Mouse (Mus musculus) lung, embryonic 14.5 days (tissue): ENCODE measurements at regions not wholly inside any gene's neighbourhood (a gene's known extent, or its start where the extent isn't known, plus 50 kb on each side); places are given as distances from the start of the nearest gene placed in this dataset.
A peak's percentile ranks its signal among the peaks of the same experiment; 100 is the strongest.

Source experiments
- ATAC-seq: fragments of 200-750 bp; cut with Nextera tagmentation; 2 replicates; pipeline ENCODE4 v1.8.0; 2017; ENCODE audit warnings: mild to moderate bottlenecking, moderate TSS enrichment, moderate library complexity; ENCODE audit not compliant: insufficient read depth
- DNase-seq: peaks from one replicate; pipeline ENCODE4 v3.0.0-alpha.2; 2015
- H3K27ac ChIP-seq: fragments of 300-500 bp; sonication (generic); 2 replicates; pipeline ENCODE4 v1.5.1; 2014; ENCODE audit warnings: low read depth, mild to moderate bottlenecking, moderate library complexity
- H3K27me3 ChIP-seq: fragments of 300-500 bp; sonication (generic); 2 replicates; pipeline ENCODE4 v1.6.1; 2014; ENCODE audit warnings: low read length, control low read depth; ENCODE audit not compliant: insufficient read depth
- H3K36me3 ChIP-seq: fragments of 300-500 bp; sonication (generic); 2 replicates; pipeline ENCODE4 v1.6.1; 2014; ENCODE audit warnings: control low read depth; ENCODE audit not compliant: insufficient read depth
- H3K4me1 ChIP-seq: fragments of 300-500 bp; sonication (generic); 2 replicates; pipeline ENCODE4 v1.6.1; 2014; ENCODE audit warnings: antibody characterized with exemption, control low read depth; ENCODE audit not compliant: insufficient read depth
- H3K4me2 ChIP-seq: fragments of 300-500 bp; sonication (generic); 2 replicates; pipeline ENCODE4 v1.6.1; 2014; ENCODE audit warnings: mild to moderate bottlenecking
- H3K4me3 ChIP-seq: fragments of 300-500 bp; sonication (generic); 2 replicates; pipeline ENCODE4 v1.5.1; 2014; ENCODE audit warnings: low read depth, low read length
- H3K9ac ChIP-seq: fragments of 300-500 bp; sonication (generic); 2 replicates; pipeline ENCODE4 v1.6.1; 2014
- H3K9me3 ChIP-seq: fragments of 300-500 bp; sonication (generic); 2 replicates; pipeline ENCODE4 v1.6.1; 2016; ENCODE audit warnings: low read depth, low read length, control low read depth
- CTCF ChIP-seq: IDR thresholded peaks from 2 replicates; pipeline ENCODE4 v1.5.1; 2016; ENCODE audit warnings: antibody characterized with exemption, low read depth
- WGBS: fragments of 180-500 bp; shearing (Covaris S2); extraction: QIAGEN DNeasy Blood & Tissue Kit; methylation state at CpG from one replicate; pipeline ENCODE4 v1.1.7; 2014; 5-methylcytosine and 5-hydroxymethylcytosine counted together

GRCm38 (mm10) chr11:21478191-21478590 is 93.8 kb upstream of the Wdpcp start:
- H3K9ac ChIP-seq: no peak overlapping the region
- no peaks in the 10 kb centered on the region for H3K36me3 ChIP-seq
- no peak for ATAC-seq
- no peak for DNase-seq
- H3K27me3 ChIP-seq: no peaks in the 10 kb centered on the region
- no peaks in the 10 kb centered on the region for H3K4me1 ChIP-seq
- no peak for TF ChIP-seq CTCF
- H3K4me2 ChIP-seq: no peak overlapping the region
- H3K4me3 ChIP-seq: no peak overlapping the region
- H3K27ac ChIP-seq: no peak overlapping the region
- H3K9me3 ChIP-seq: no peaks in the 10 kb centered on the region

- WGBS: 74% methylated on average over 4 of the region's 4 CpGs
- no peak overlapping the region for H3K4me3 ChIP-seq
- H3K4me2 ChIP-seq: no peak overlapping the region
- ATAC-seq (no peak), DNase-seq (no peak)
- no peaks in the 10 kb centered on the region for H3K36me3 ChIP-seq
- no peak overlapping the region for H3K27ac ChIP-seq
- no peak overlapping the region for H3K9ac ChIP-seq
- TF ChIP-seq CTCF: no peak
- no peaks in the 10 kb centered on the region for H3K4me1 ChIP-seq
- no peaks in the 10 kb centered on the region for H3K9me3 ChIP-seq
- H3K27me3 ChIP-seq: no peaks in the 10 kb centered on the region
Measured at GRCm38 (mm10) chr11:21470711-21471110, 99.7 kb upstream of the Ugp2 start.

- H3K27me3 ChIP-seq: no peaks in the 10 kb centered on the region
- ATAC-seq (no peak), DNase-seq (peak; percentile 29)
- no peaks in the 10 kb centered on the region for H3K9me3 ChIP-seq
- H3K27ac ChIP-seq: no peak overlapping the region
- no peak overlapping the region for H3K4me2 ChIP-seq
- no peak overlapping the region for H3K9ac ChIP-seq
- no peak overlapping the region for H3K4me3 ChIP-seq
- H3K36me3 ChIP-seq: no peaks in the 10 kb centered on the region
- no peaks in the 10 kb centered on the region for H3K4me1 ChIP-seq
- peak; percentile 45 for TF ChIP-seq CTCF
Measured at GRCm38 (mm10) chr11:21468465-21468864, 97.5 kb upstream of the Ugp2 start.

- H3K27me3 ChIP-seq: no peaks in the 10 kb centered on the region
- no peaks in the 10 kb centered on the region for H3K4me1 ChIP-seq
- ATAC-seq (no peak), DNase-seq (no peak)
- H3K4me3 ChIP-seq: no peak overlapping the region
- TF ChIP-seq CTCF: no peak
- H3K36me3 ChIP-seq: no peaks in the 10 kb centered on the region
- H3K27ac ChIP-seq: no peak overlapping the region
- H3K4me2 ChIP-seq: no peak overlapping the region
- H3K9me3 ChIP-seq: no peaks in the 10 kb centered on the region
- no peak overlapping the region for H3K9ac ChIP-seq
Measured at GRCm38 (mm10) chr11:21460011-21460410, 89.0 kb upstream of the Ugp2 start.

GRCm38 (mm10) chr11:21453308-21454106 is 82.5 kb upstream of the Ugp2 start:
- H3K27ac ChIP-seq: no peak overlapping the region
- ATAC-seq (no peak), DNase-seq (peak; percentile 89)
- no peak overlapping the region for H3K4me2 ChIP-seq
- H3K36me3 ChIP-seq: no peaks in the 10 kb centered on the region
- no peak overlapping the region for H3K4me3 ChIP-seq
- no peaks in the 10 kb centered on the region for H3K4me1 ChIP-seq
- WGBS: 65% methylated on average over 3 of the region's 4 CpGs
- no peaks in the 10 kb centered on the region for H3K9me3 ChIP-seq
- TF ChIP-seq CTCF: peak; percentile 68
- H3K9ac ChIP-seq: no peak overlapping the region
- H3K27me3 ChIP-seq: no peaks in the 10 kb centered on the region

- DNase-seq (peak; percentile 65), ATAC-seq (no peak)
- H3K36me3 ChIP-seq: no peaks in the 10 kb centered on the region
- peak; percentile 65 for TF ChIP-seq CTCF
- H3K4me1 ChIP-seq: no peaks in the 10 kb centered on the region
- H3K4me3 ChIP-seq: no peak overlapping the region
- H3K27me3 ChIP-seq: no peaks in the 10 kb centered on the region
- H3K9ac ChIP-seq: no peak overlapping the region
- H3K9me3 ChIP-seq: no peaks in the 10 kb centered on the region
- no peak overlapping the region for H3K27ac ChIP-seq
- 41% methylated on average over 2 of the region's 2 CpGs for WGBS
- no peak overlapping the region for H3K4me2 ChIP-seq
Measured at GRCm38 (mm10) chr11:21433726-21434125, 62.7 kb upstream of the Ugp2 start.

- no peaks in the 10 kb centered on the region for H3K9me3 ChIP-seq
- DNase-seq (no peak), ATAC-seq (no peak)
- H3K4me3 ChIP-seq: no peak overlapping the region
- no peak overlapping the region for H3K27ac ChIP-seq
- H3K27me3 ChIP-seq: no peaks in the 10 kb centered on the region
- H3K36me3 ChIP-seq: no peaks in the 10 kb centered on the region
- H3K4me1 ChIP-seq: no peaks in the 10 kb centered on the region
- H3K9ac ChIP-seq: no peak overlapping the region
- WGBS: 47% methylated on average over 1 of the region's 1 CpGs
- TF ChIP-seq CTCF: no peak
- no peak overlapping the region for H3K4me2 ChIP-seq
Measured at GRCm38 (mm10) chr11:21430021-21430420, 59.0 kb upstream of the Ugp2 start.
